Mouse (Mus musculus): Measurements from ENCODE around the gene Ppp2r1b. TPM values are rescaled to one million over a fixed set of nuclear protein-coding genes. Genes with fewer than 3 reads are reported as not detected.

The Ppp2r1b gene
- polyA plus RNA-seq, 1 experiment from 2014 or later, result 29.0 TPM

DNA sequence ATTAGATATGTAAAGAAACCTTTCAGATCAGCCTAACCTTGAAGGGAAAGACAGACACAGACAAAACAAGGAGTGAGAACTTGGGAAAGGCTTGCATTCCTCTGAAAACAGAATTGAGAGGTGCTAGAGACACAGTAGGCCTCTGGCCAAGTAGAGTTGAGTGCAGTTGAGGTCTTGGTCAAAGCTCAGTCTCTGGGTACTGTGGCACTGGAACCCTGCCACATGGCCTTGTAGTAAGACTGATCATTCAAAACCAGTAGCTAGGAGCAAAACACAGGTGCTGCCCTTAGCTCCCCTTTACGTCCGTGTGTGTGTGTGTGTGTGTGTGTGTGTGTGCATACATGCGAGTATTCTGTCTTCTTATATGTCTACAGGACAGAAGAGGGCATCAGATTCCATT lies 31.2 kb downstream of the Ppp2r1b start:
- Histone ChIP-seq H3K4me2 (ENCODE audit: low read depth, low read length) (no peak overlapping the region), H3K4me1 (ENCODE audit: insufficient read depth) (no peaks in the 10 kb centered on the region), H3K36me3 (replicated peaks; ENCODE audit: insufficient read depth, low read length) (peaks cover 75% of the 10 kb centered on the region), H3K9ac (replicated peaks) (no peak overlapping the region), H3K27me3 (ENCODE audit: insufficient read depth, low read length) (no peaks in the 10 kb centered on the region), H3K27ac (ENCODE audit: low read depth) (no peak overlapping the region), H3K9me3 (ENCODE audit: low read length) (no peaks in the 10 kb centered on the region), H3K4me3 (ENCODE audit: low read depth, low read length) (no peak overlapping the region)
- ATAC-seq (peak; percentile 60; the same call in 1 of the 2 replicates), DNase-seq (no peak)
- TF ChIP-seq CTCF (IDR thresholded peaks at IDR 0.05; ENCODE audit: low read depth) (no peak), EP300 (IDR thresholded peaks at IDR 0.05; ENCODE audit: low read depth) (no peak)
- 91% methylated on average over 3 of the region's 3 CpGs for WGBS (ENCODE audit: insufficient replicate concordance)

DNA sequence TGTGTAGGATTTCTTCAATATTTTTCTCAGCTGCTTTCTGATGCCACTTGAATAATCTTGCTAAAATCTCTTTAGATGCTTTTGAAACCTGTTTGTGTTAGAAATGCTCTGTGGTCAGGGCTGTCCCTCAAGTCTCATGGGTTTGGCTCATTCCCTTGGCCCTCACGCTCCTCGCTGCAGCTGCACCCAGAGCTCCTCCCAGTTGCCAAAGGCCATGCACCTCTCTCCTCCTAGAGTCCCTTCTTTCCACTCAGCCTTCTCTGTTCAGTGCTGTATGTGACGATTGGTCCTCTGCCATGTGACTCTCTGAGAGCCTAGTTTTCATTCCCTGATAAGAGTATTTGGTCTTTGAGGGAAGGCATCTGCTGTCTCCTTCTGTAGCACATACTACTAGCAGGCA lies 32.3 kb downstream of the Ppp2r1b start:
- TF ChIP-seq EP300 (IDR thresholded peaks at IDR 0.05; ENCODE audit: low read depth) (no peak), CTCF (IDR thresholded peaks at IDR 0.05; ENCODE audit: low read depth) (no peak)
- Histone ChIP-seq H3K4me1 (ENCODE audit: insufficient read depth) (no peaks in the 10 kb centered on the region), H3K4me2 (ENCODE audit: low read depth, low read length) (no peak overlapping the region), H3K9me3 (ENCODE audit: low read length) (no peaks in the 10 kb centered on the region), H3K9ac (replicated peaks) (no peak overlapping the region), H3K4me3 (ENCODE audit: low read depth, low read length) (no peak overlapping the region), H3K36me3 (replicated peaks; ENCODE audit: insufficient read depth, low read length) (peaks cover 80% of the 10 kb centered on the region), H3K27me3 (ENCODE audit: insufficient read depth, low read length) (no peaks in the 10 kb centered on the region), H3K27ac (ENCODE audit: low read depth) (no peak overlapping the region)
- DNase-seq (no peak), ATAC-seq (no peak)
- 74% methylated on average over 3 of the region's 3 CpGs for WGBS (ENCODE audit: insufficient replicate concordance)

- Histone ChIP-seq H3K4me3 (ENCODE audit: low read depth, low read length) (no peak overlapping the region), H3K27me3 (ENCODE audit: insufficient read depth, low read length) (no peaks in the 10 kb centered on the region), H3K9ac (replicated peaks) (no peak overlapping the region), H3K27ac (ENCODE audit: low read depth) (no peak overlapping the region), H3K36me3 (replicated peaks; ENCODE audit: insufficient read depth, low read length) (peaks cover 63% of the 10 kb centered on the region), H3K9me3 (ENCODE audit: low read length) (no peaks in the 10 kb centered on the region), H3K4me2 (ENCODE audit: low read depth, low read length) (no peak overlapping the region), H3K4me1 (ENCODE audit: insufficient read depth) (no peaks in the 10 kb centered on the region)
- WGBS (ENCODE audit: insufficient replicate concordance), result 94% methylated on average over 2 of the region's 2 CpGs
- no peak for DNase-seq
- ATAC-seq, result no peak
- no peak for TF ChIP-seq CTCF (IDR thresholded peaks at IDR 0.05; ENCODE audit: low read depth)
- TF ChIP-seq EP300 (IDR thresholded peaks at IDR 0.05; ENCODE audit: low read depth), result no peak
Observed at GRCm38 (mm10) chr9:50882183-50882582, 37.1 kb downstream of the Ppp2r1b start.

DNA sequence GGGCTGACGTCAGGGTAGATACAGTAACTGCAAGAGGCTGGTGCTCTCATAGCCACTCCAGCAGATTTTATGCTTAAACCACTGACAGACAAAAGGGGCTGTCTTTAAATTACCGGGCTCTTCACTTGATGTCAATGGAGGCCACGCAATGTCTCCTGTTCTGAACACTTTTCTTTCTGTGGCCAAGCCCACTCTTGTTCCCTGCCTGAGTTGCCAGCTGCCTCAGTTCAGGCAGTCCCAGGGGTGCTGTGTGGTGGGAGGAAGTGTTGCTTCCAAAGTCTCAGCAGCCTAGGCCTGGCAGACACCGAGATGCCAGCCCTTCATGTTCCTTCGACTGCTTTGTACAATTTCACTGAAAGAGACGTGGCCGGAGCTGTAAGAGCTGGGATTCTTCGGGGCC lies 39.0 kb downstream of the Ppp2r1b start:
- H3K9me3 ChIP-seq (ENCODE audit: low read length), result no peaks in the 10 kb centered on the region
- DNase-seq, result no peak
- no peaks in the 10 kb centered on the region for H3K27me3 ChIP-seq (ENCODE audit: insufficient read depth, low read length)
- ATAC-seq, result no peak
- H3K9ac ChIP-seq (replicated peaks), result no peak overlapping the region
- no peak for TF ChIP-seq EP300 (IDR thresholded peaks at IDR 0.05; ENCODE audit: low read depth)
- TF ChIP-seq CTCF (IDR thresholded peaks at IDR 0.05; ENCODE audit: low read depth), result no peak
- WGBS (ENCODE audit: insufficient replicate concordance), result 85% methylated on average over 8 of the region's 8 CpGs
- H3K27ac ChIP-seq (ENCODE audit: low read depth), result no peak overlapping the region
- H3K4me2 ChIP-seq (ENCODE audit: low read depth, low read length), result no peak overlapping the region
- H3K36me3 ChIP-seq (replicated peaks; ENCODE audit: insufficient read depth, low read length), result peaks cover 49% of the 10 kb centered on the region
- no peaks in the 10 kb centered on the region for H3K4me1 ChIP-seq (ENCODE audit: insufficient read depth)
- H3K4me3 ChIP-seq (ENCODE audit: low read depth, low read length), result no peak overlapping the region

DNA sequence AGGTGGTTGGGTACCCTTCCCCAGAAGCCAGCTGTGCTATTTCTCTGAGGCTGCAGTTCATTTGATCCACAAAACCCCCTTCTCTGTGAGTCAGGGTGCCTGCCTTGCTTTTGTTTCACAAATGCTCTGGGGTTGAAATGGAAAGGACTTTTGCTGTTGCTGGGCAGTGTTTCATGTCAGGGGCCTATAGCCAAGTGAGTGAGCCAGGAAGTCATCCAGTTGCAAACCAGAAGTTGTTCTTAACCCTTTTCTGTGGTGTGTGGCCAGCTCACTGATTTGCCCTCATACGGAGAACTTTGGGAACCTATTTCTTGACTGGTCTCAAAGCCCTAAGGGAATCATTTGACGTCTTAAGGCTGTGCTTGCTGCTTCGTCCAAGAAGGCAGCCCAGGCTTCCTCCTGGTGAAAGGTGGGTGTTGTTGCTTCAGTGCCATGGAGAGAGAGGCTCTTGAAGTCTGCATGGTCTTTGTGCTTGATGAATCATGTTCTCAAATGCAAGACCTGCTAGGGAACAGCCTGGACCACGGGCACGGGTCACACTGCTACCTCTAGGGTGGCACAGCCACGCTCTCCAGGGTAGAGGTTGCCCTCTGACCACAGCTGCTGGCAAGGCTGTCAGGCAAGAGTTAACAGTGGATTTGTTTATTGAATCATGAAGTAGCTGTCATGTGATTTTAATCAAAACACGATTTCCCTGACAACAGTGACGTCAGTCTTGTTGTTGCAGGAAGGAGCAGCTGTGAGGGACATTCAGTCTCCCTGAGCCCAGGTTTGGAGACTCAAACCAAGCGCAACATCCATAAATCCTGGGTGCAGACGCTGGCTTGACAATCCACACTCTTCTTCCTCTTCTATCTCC lies 39.9 kb downstream of the Ppp2r1b start:
- TF ChIP-seq EP300 (IDR thresholded peaks at IDR 0.05; ENCODE audit: low read depth) (no peak), CTCF (IDR thresholded peaks at IDR 0.05; ENCODE audit: low read depth) (no peak)
- 78% methylated on average over 10 of the region's 10 CpGs for WGBS (ENCODE audit: insufficient replicate concordance)
- no peak overlapping the region for H3K4me3 ChIP-seq (ENCODE audit: low read depth, low read length)
- H3K27ac ChIP-seq (ENCODE audit: low read depth), result no peak overlapping the region
- ATAC-seq, result no peak
- DNase-seq, result no peak
- no peak overlapping the region for H3K9ac ChIP-seq (replicated peaks)
- H3K27me3 ChIP-seq (ENCODE audit: insufficient read depth, low read length), result no peaks in the 10 kb centered on the region
- no peak overlapping the region for H3K4me2 ChIP-seq (ENCODE audit: low read depth, low read length)
- H3K36me3 ChIP-seq (replicated peaks; ENCODE audit: insufficient read depth, low read length), result peaks cover 41% of the 10 kb centered on the region
- no peaks in the 10 kb centered on the region for H3K4me1 ChIP-seq (ENCODE audit: insufficient read depth)
- H3K9me3 ChIP-seq (ENCODE audit: low read length), result no peaks in the 10 kb centered on the region

- no peak overlapping the region for H3K27ac ChIP-seq (ENCODE audit: low read depth)
- ATAC-seq, result no peak
- H3K4me2 ChIP-seq (ENCODE audit: low read depth, low read length), result no peak overlapping the region
- H3K27me3 ChIP-seq (ENCODE audit: insufficient read depth, low read length), result no peaks in the 10 kb centered on the region
- no peak overlapping the region for H3K4me3 ChIP-seq (ENCODE audit: low read depth, low read length)
- 62% methylated on average over 1 of the region's 1 CpGs for WGBS (ENCODE audit: insufficient replicate concordance)
- DNase-seq, result no peak
- peaks cover under 1% of the 10 kb centered on the region; the same call in 1 of the 2 replicates for H3K4me1 ChIP-seq (ENCODE audit: insufficient read depth)
- no peak overlapping the region for H3K9ac ChIP-seq (replicated peaks)
- no peaks in the 10 kb centered on the region for H3K9me3 ChIP-seq (ENCODE audit: low read length)
- H3K36me3 ChIP-seq (replicated peaks; ENCODE audit: insufficient read depth, low read length), result peaks cover 36% of the 10 kb centered on the region
- TF ChIP-seq CTCF (IDR thresholded peaks at IDR 0.05; ENCODE audit: low read depth), result no peak
- TF ChIP-seq EP300 (IDR thresholded peaks at IDR 0.05; ENCODE audit: low read depth), result no peak
Observed at GRCm38 (mm10) chr9:50885600-50885987, 40.5 kb downstream of the Ppp2r1b start.
